Mouse (Mus musculus) embryonic facial prominence, embryonic 14.5 days (tissue): Measurements from ENCODE around the gene Nt5c2. TPM values are rescaled to one million over a fixed set of nuclear protein-coding genes. Genes with fewer than 3 reads are reported as not detected.

Experiments
- ATAC-seq: fragments of 200-750 bp; cut with Nextera tagmentation; 2 replicates; pipeline ENCODE4 v1.8.0; 2017; ENCODE audit warnings: low read depth, moderate number of reproducible peaks, moderate TSS enrichment
- DNase-seq: peaks from one replicate; pipeline ENCODE4 v3.0.0-alpha.2; 2015; ENCODE audit warnings: low spot score
- H3K27ac ChIP-seq: fragments of 300-500 bp; sonication (generic); replicated peaks from 2 replicates; pipeline ENCODE4 v1.5.1; 2014; ENCODE audit warnings: low read depth, mild to moderate bottlenecking, low read length, moderate library complexity
- H3K27me3 ChIP-seq: fragments of 300-500 bp; sonication (generic); replicated peaks from 2 replicates; pipeline ENCODE4 v1.6.1; 2014; ENCODE audit warnings: low read length; ENCODE audit not compliant: control insufficient read depth, insufficient read depth
- H3K36me3 ChIP-seq: fragments of 300-500 bp; sonication (generic); 2 replicates; pipeline ENCODE4 v1.6.1; 2014; ENCODE audit warnings: low read length, mixed read lengths; ENCODE audit not compliant: control insufficient read depth, insufficient read depth
- H3K4me1 ChIP-seq: fragments of 300-500 bp; sonication (generic); 2 replicates; pipeline ENCODE4 v1.6.1; 2014; ENCODE audit warnings: antibody characterized with exemption, low read length; ENCODE audit not compliant: control insufficient read depth, insufficient read depth
- H3K4me2 ChIP-seq: fragments of 300-500 bp; sonication (generic); 2 replicates; pipeline ENCODE4 v1.6.1; 2014; ENCODE audit warnings: low read depth, mild to moderate bottlenecking, low read length, moderate library complexity, mixed read lengths
- H3K4me3 ChIP-seq: fragments of 300-500 bp; sonication (generic); 2 replicates; pipeline ENCODE4 v1.5.1; 2014; ENCODE audit warnings: low read depth, mild to moderate bottlenecking, low read length
- H3K9ac ChIP-seq: fragments of 300-500 bp; sonication (generic); 2 replicates; pipeline ENCODE4 v1.6.1; 2014; ENCODE audit warnings: low read depth, mild to moderate bottlenecking, low read length, moderate library complexity, mixed read lengths
- H3K9me3 ChIP-seq: fragments of 300-500 bp; sonication (generic); 2 replicates; pipeline ENCODE4 v1.6.1; 2016; ENCODE audit warnings: low read length; ENCODE audit not compliant: control insufficient read depth
- WGBS: fragments of 180-500 bp; shearing (Covaris S2); extraction: QIAGEN DNeasy Blood & Tissue Kit; methylation state at CpG from one replicate; pipeline ENCODE4 v1.1.7; 2014; 5-methylcytosine and 5-hydroxymethylcytosine counted together
- polyA plus RNA-seq: library from polyadenylated mRNA; unstranded; fragments of >200 nt; fragmentation: Nextera tagmentation; extraction: Ambion mirVana; gene quantifications from 2 replicates; pipeline ENCODE4 v1.2.1, GENCODE M21; 2014

The Nt5c2 gene
- polyA plus RNA-seq, 1 experiment from 2014 or later: 66.3 TPM

- 85% methylated on average over 5 of the region's 5 CpGs for WGBS
- Histone ChIP-seq H3K9ac (no peak overlapping the region), H3K9me3 (no peaks in the 10 kb centered on the region), H3K4me1 (peaks cover 6% of the 10 kb centered on the region), H3K36me3 (0 out of 2 replicates have a peak, but pooled peaks cover 3% of the 10 kb centered on the region), H3K4me3 (no peak overlapping the region), H3K4me2 (no peak overlapping the region), H3K27me3 (no peaks in the 10 kb centered on the region), H3K27ac (no peak overlapping the region)
- no peak for DNase-seq
- ATAC-seq: no peak
These were observed 82.3 kb downstream of the Nt5c2 start for GRCm38 (mm10) chr19:46932608-46933007.

- Histone ChIP-seq H3K27ac (no peak overlapping the region), H3K36me3 (0 out of 2 replicates have a peak, but pooled peaks cover 3% of the 10 kb centered on the region), H3K9me3 (no peaks in the 10 kb centered on the region), H3K27me3 (no peaks in the 10 kb centered on the region), H3K9ac (no peak overlapping the region), H3K4me2 (no peak overlapping the region), H3K4me1 (peaks cover 21% of the 10 kb centered on the region), H3K4me3 (no peak overlapping the region)
- DNase-seq (no peak), ATAC-seq (no peak)
- WGBS: 53% methylated on average over 5 of the region's 5 CpGs
These were observed 84.9 kb downstream of the Nt5c2 start for GRCm38 (mm10) chr19:46930026-46930425.

- H3K4me2 ChIP-seq: no peak overlapping the region; the same call in 1 of the 2 replicates
- peak; percentile 81; the same call in 1 of the 2 replicates for ATAC-seq
- WGBS: 33% methylated on average over 6 of the region's 6 CpGs
These were observed 85.8 kb downstream of the Nt5c2 start for GRCm38 (mm10) chr19:46929044-46929587.

GRCm38 (mm10) chr19:46928136-46928535 is 86.8 kb downstream of the Nt5c2 start:
- DNase-seq (no peak), ATAC-seq (no peak)
- Histone ChIP-seq H3K9me3 (no peaks in the 10 kb centered on the region), H3K27ac (no peak overlapping the region), H3K4me2 (no peak overlapping the region), H3K36me3 (no peaks in the 10 kb centered on the region), H3K4me3 (no peak overlapping the region), H3K9ac (no peak overlapping the region), H3K27me3 (no peaks in the 10 kb centered on the region), H3K4me1 (peaks cover 21% of the 10 kb centered on the region)
- WGBS: 60% methylated on average over 4 of the region's 4 CpGs

More at GRCm38 (mm10) chr19:46929044-46929587, 85.8 kb downstream of the Nt5c2 start:
- no peak overlapping the region for H3K4me3 ChIP-seq
- H3K27me3 ChIP-seq: no peaks in the 10 kb centered on the region
- peak overlapping the region; percentile 44; the same call in 1 of the 2 replicates for H3K27ac ChIP-seq
- H3K9me3 ChIP-seq: no peaks in the 10 kb centered on the region
- DNase-seq: peak; percentile 96
- H3K9ac ChIP-seq: no peak overlapping the region
- peaks cover 21% of the 10 kb centered on the region for H3K4me1 ChIP-seq
- H3K36me3 ChIP-seq: no peaks in the 10 kb centered on the region

- H3K9ac ChIP-seq: no peak overlapping the region
- H3K4me3 ChIP-seq: no peak overlapping the region
- H3K27ac ChIP-seq: peak overlapping the region; percentile 46
- peaks cover 25% of the 10 kb centered on the region for H3K4me1 ChIP-seq
- ATAC-seq (no peak; the same call in 1 of the 2 replicates), DNase-seq (peak; percentile 63)
- H3K36me3 ChIP-seq: no peaks in the 10 kb centered on the region
- H3K27me3 ChIP-seq: no peaks in the 10 kb centered on the region
- 27% methylated on average over 5 of the region's 5 CpGs for WGBS
- no peak overlapping the region for H3K4me2 ChIP-seq
- H3K9me3 ChIP-seq: no peaks in the 10 kb centered on the region
These were observed 88.0 kb downstream of the Nt5c2 start for GRCm38 (mm10) chr19:46926951-46927350.

GRCm38 (mm10) chr19:46926357-46926756 is 88.6 kb downstream of the Nt5c2 start:
- peaks cover 25% of the 10 kb centered on the region for H3K4me1 ChIP-seq
- H3K4me2 ChIP-seq: no peak overlapping the region
- no peaks in the 10 kb centered on the region for H3K27me3 ChIP-seq
- peak overlapping the region; percentile 46; the same call in 1 of the 2 replicates for H3K27ac ChIP-seq
- WGBS: 49% methylated on average over 4 of the region's 4 CpGs
- no peak for ATAC-seq
- peak; percentile 13 for DNase-seq
- no peaks in the 10 kb centered on the region for H3K9me3 ChIP-seq
- no peaks in the 10 kb centered on the region for H3K36me3 ChIP-seq
- H3K9ac ChIP-seq: no peak overlapping the region
- H3K4me3 ChIP-seq: no peak overlapping the region

- H3K9ac ChIP-seq: no peak overlapping the region
- ATAC-seq (no peak), DNase-seq (no peak)
- no peak overlapping the region for H3K4me3 ChIP-seq
- H3K9me3 ChIP-seq: no peaks in the 10 kb centered on the region
- no peak overlapping the region for H3K4me2 ChIP-seq
- H3K4me1 ChIP-seq: 0 out of 2 replicates have a peak, but pooled peaks cover 5% of the 10 kb centered on the region
- 91% methylated on average over 6 of the region's 6 CpGs for WGBS
- no peaks in the 10 kb centered on the region for H3K27me3 ChIP-seq
- H3K36me3 ChIP-seq: 0 out of 2 replicates have a peak, but pooled peaks cover 3% of the 10 kb centered on the region
- H3K27ac ChIP-seq: no peak overlapping the region
These were observed 94.4 kb downstream of the Nt5c2 start for GRCm38 (mm10) chr19:46920571-46920970.

GRCm38 (mm10) chr19:46915406-46916080 is 99.4 kb downstream of the Nt5c2 start:
- Histone ChIP-seq H3K9ac (no peak overlapping the region), H3K4me2 (no peak overlapping the region), H3K9me3 (no peaks in the 10 kb centered on the region), H3K27ac (no peak overlapping the region), H3K27me3 (no peaks in the 10 kb centered on the region), H3K4me1 (no peaks in the 10 kb centered on the region), H3K36me3 (0 out of 2 replicates have a peak, but pooled peaks cover 4% of the 10 kb centered on the region), H3K4me3 (no peak overlapping the region)
- ATAC-seq (peak; percentile 60; the same call in 1 of the 2 replicates), DNase-seq (peak; percentile 52)
- 49% methylated on average over 9 of the region's 9 CpGs for WGBS
